Mouse (Mus musculus): ENCODE data around the gene Adam10.

DNA sequence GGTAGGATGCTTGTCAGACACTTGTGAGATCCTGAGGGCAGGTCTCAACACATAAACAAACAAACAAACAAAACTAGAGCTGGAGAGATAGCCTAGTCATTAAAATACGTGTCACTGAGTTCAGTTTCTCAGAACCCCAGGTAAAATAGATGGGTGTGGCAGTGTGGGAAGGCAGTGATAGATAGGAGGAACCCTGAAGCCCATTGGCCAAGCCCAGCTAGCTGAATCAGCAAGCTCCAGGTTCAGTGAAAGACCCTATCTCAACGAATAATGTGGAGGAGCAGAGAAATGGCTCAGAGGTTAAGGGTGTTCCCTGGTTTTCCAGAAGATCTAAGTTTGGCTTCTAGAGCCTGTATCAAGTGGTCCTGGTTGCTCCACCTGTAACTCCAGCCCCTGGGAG, 9.6 kb upstream of the Adam10 start:
- TF ChIP-seq CTCF (IDR thresholded peaks at IDR 0.05; ENCODE audit: control insufficient read depth, insufficient read depth, insufficient replicate concordance, low read depth, low read length) (no peak), POLR2A (IDR thresholded peaks at IDR 0.05; ENCODE audit: control insufficient read depth, low read depth, low read length) (no peak)

Measured in testis, adult 2 months (tissue).